Mouse (Mus musculus) brain, embryonic 14.5 days (tissue): ENCODE results near the gene Cntn2. TPM values are rescaled to one million over a fixed set of nuclear protein-coding genes. Genes with fewer than 3 reads are reported as not detected.

Experiments
- DNase-seq: peaks from one replicate; pipeline ENCODE4 v3.0.0-alpha.2; 2011; ENCODE audit warnings: low read depth
- CTCF ChIP-seq: fragments of 200-500 bp; IDR thresholded peaks from 2 replicates; pipeline ENCODE4 v1.5.1; 2012; ENCODE audit warnings: inconsistent platforms, mild to moderate bottlenecking, moderate library complexity, borderline replicate concordance; ENCODE audit not compliant: insufficient read depth, insufficient read length; ENCODE audit errors: extremely low read depth
- POLR2A ChIP-seq: fragments of 200-500 bp; IDR thresholded peaks from 2 replicates; pipeline ENCODE4 v1.6.1; 2012; ENCODE audit warnings: mild to moderate bottlenecking, inconsistent platforms, borderline replicate concordance; ENCODE audit not compliant: poor library complexity, insufficient read depth, insufficient read length, severe bottlenecking; ENCODE audit errors: extremely low read depth
- polyA plus RNA-seq: library from polyadenylated mRNA; depleted of rRNA; stranded (reverse); fragments of >200 nt; gene quantifications from 2 replicates; pipeline ENCODE4 v1.2.3, GENCODE M21; 2012

The Cntn2 gene
- polyA plus RNA-seq, 1 experiment, result 92.0 TPM

DNA sequence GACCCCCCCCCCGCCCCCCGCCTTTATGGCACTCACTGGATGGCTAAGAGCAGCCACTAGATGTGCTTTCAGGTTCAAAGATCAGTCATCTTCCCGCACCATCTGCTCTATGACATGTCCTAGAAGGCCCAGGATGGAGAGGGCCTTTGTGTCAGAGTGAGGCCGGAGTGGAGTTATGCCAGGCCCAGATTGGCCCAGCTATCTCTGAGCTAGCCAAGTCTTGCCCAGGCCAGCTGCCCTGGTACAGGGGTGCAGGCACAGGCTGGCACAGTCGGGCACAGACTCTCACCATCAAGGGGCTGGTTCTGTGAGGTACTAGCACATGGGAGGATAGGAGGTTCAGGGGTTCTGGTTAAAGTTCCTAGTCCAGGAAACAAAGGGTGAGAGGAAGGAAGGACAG is 5.3 kb downstream of the Cntn2 start:
- no peak for DNase-seq
- TF ChIP-seq CTCF, result no peak
- no peak for TF ChIP-seq POLR2A

DNA sequence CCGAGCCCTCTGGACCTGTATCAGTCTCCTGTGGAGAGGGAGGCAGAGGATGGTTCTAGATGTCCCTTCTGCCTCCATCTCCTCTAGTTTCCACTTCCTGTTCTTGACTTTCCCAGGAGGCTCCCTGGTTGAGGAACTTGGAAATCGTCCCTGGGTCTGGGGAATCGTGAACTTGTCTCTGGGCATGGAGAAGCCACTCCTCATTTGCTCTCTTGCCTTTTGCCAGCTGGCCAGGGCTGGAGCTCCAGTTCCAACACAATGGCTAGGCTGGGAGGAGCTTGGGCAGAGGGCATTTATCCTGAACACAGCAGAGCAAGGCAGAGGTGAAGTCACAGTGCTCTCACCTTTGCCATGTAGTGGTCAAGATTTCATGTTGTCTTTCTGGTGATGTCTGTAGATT is 6.6 kb downstream of the Cntn2 start:
- no peak for DNase-seq
- TF ChIP-seq CTCF, result no peak

DNA sequence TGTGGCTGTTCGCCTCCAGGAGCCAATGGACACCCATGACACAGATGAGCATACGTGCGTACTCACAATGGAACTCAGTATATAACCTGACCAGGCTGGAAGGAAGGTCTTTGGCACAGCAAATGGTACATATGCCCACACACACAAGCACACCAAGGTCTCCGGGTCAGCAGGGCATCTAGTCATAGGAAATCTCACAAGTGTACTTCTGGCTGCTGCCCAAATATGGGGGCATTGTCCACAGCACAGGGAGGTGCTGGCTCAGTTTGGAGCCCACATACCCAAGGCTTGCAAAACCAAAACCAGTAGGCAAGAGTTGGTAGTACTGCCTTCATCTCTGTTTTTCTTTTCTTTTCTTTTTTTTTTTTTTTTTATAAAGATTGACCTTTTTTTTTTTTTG is 7.5 kb downstream of the Cntn2 start:
- no peak for DNase-seq
- TF ChIP-seq CTCF (no peak), POLR2A (no peak)

DNA sequence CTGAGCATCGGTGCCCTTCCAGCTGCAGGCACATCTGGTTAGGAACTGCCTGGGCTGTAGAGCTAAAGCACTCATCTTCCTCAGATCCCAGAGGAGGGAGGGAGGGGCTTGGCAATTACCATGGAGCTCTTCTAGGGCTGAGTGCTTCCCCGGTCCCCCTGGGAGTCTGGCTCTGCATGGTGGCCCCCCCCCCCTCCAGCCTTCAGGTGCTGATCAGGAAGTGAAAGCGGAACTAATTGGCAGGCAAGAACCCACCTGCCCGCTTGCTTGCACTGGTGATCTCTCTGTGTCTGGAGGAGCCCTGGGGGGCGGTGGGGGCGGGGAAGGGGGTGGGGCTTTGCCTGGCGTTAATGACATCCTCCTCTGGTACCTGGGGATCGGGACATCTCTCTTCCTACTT is 9.2 kb downstream of the Cntn2 start:
- DNase-seq, result peak; percentile 67
- TF ChIP-seq CTCF (no peak), POLR2A (no peak)

DNA sequence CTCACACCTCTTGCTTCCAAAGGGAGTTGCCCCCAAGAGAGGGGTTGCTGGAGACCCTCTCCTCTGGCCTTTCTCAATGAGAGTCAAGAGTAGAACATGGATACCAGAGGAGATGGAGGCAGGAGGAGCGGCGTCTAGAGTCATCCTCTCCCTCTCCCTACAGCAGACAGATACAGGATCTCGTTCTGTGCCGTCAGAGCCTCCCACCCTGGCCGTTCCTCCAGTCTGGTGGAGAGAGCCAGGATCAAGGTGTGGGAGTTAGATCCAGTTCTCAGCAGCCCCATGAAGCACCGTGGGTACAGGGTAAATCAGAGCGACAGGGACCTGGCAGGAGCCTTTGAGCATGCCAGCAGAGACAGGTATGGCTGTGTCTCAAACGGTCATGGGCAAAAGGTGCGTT is 10.5 kb downstream of the Cntn2 start:
- DNase-seq, result no peak
- TF ChIP-seq CTCF (no peak), POLR2A (no peak)

DNA sequence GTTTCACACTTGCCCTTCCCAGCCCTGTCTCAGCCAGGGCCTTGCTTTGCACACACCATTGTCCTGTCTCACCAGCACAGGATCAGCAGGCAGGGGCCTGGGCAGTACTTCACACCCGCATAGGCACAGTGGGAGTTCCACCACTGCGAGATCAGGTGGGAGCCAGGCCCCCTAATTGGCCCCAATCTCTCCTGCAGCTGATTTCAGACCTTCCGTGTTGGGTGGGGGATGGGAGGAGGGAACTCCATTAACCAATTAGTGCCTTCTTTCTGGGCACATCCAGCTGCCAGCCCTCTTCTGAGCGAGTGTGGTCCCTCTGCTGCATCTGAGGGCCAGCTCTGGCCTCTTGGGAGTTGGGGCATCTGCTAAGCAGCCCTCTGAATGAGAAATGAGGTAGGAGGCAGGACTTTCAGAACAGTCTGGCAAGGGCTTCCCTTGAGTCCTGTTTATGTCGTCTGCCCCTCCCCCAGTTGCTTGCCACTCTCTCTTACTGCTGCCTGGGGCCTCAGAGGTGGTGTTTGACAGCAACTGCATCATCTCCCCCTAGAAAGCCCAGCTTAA is 12.3 kb downstream of the Cntn2 start:
- TF ChIP-seq CTCF (no peak), POLR2A (no peak)
- peak; percentile 89 for DNase-seq

DNA sequence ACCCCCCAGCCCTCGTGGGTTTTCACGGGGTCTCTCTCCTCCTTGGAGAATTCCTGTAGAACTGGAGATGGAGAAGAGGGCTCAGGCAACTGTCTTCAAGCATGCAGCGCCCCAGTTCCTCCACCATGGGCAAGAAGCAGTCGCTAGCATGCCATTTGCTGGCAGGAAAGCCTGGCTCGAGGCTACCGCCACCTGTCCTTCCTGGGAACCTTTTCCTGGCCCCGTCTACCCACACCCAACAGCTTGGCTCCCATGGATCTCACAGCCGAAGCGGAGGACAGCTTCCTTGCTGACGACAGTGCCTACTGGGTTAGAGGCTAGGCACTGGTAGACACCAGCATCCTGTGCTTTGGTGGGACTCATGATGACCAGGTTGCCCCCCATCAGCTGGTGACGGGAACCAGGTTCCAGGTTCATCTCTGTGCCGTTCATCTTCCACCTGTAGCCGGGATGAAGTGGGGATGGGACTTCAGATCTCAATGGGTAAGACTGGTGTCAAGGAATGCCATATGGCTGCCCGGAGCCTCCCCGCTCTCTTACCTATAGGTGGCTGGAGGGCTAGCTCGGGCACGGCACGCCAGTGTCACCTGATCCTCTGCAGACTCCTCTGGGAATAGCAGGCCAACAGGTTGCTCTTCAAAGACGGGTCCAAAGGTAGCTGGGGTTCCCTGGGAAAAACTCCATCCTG is 14.3 kb downstream of the Cntn2 start:
- DNase-seq, result no peak
- TF ChIP-seq CTCF (no peak), POLR2A (no peak)

DNA sequence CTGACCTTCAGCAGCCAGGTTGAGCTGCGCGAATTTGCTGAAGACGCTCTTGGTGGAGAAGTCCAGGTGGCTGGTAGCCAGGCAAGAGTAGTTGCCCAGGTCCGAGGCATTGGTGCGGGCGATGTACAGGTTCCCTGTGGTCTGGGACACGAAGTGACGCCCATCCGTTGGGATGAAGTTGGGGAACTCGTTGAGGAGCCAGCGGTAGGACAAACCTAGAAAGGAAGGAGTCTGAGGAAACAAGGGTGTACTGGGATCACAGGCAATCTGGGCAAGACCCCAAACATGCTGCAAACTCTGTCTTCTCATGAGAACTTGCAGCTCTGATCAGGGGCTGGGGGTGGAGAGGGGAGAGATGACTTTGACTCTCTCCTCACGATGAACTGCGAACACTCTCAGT is 15.0 kb downstream of the Cntn2 start:
- TF ChIP-seq CTCF, result no peak
- DNase-seq, result no peak

DNA sequence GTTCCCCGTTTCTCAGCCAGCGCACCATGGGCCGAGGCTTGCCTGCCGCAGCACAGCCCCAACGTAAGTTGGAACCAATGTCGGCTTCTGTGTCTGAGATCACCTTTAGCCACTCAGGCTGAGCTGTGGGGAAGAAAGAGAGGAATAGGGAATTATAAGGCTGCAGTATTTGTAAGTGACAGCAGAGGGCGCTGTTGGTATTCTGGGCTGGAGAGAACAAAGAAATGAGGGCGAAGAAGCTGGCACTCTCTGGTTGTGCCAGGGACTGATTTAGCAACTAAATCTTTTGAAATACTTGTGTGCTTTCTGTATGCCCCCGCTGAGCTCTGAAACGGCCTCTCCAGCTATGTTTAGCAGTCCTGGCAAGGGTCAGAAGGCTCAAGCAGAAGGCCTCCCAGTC is 17.2 kb downstream of the Cntn2 start:
- peak; percentile 94 for DNase-seq
- no peak for TF ChIP-seq POLR2A
- TF ChIP-seq CTCF, result peak; percentile 87

DNA sequence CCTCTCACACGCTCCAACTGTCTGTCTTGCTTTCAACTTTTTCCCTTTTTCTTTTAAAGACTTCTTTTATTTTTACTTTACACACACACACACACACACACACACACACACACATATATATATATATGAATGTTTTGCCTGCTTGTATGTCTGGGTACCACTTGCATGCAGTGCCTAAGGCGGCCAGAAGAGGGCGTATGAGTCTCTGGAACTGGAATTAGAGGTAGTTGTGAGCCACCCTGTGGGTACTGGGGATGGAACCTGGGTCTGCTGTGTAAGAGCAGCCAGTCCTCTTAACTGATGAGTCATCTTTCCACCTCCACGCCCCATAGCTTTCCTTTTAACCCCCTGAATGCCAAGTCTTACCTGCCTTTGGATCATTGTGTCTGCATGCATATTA is 19.1 kb downstream of the Cntn2 start:
- DNase-seq, result no peak
- TF ChIP-seq POLR2A, result no peak
- peak; percentile 59; the same call in 1 of the 2 replicates for TF ChIP-seq CTCF

DNA sequence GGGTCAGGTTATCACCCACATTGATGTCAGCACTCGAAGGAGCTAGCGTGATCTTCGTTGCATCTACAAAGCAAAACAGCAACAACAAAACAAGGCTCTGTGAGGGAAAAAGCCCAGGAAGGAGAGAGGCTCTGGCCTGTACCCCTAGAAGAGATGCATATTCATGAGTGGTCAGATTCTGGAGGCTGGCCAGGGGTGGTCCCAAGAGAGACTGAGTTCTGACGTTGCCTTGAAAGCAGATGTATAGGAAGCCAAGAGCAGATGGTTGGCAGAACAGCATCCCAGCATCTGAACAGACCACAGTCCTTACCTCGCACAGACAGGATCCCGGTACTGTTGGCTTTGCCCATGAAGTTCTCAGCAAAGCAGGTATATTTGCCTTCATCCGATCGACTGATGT is 20.0 kb downstream of the Cntn2 start:
- TF ChIP-seq POLR2A (no peak), CTCF (no peak)
- DNase-seq, result peak; percentile 67

DNA sequence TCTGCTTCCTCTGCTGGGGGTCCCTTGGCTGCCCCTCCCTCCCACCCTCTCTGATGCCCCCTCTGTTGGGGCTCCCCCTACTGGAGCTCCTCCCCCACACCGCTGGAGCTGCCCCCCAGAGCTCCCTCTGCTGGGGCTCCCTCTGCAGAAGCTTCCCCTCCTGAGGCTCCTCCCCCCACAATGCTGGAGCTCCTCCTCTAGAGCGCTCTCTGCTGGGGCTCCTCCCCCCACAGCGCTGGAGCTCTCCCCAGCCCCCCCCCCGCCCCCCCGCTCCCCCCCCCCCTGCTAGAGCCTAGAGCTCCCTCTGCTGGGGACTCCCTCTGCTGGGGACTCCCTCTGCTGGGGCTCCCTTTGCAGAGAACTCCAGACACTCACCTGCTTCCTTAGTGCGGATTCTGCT is 22.3 kb downstream of the Cntn2 start:
- peak; percentile 69 for DNase-seq
- no peak for TF ChIP-seq POLR2A
- TF ChIP-seq CTCF, result peak; percentile 15; the same call in 1 of the 2 replicates
